Mouse (Mus musculus): ENCODE data around the gene Abca13. TPM values are rescaled to one million over a fixed set of nuclear protein-coding genes. Genes with fewer than 3 reads are reported as not detected.
"Not testable (repeated sequence)": the region's sequence is repeated elsewhere in the genome, so short reads cannot be mapped to it uniquely, and the experiment has no call there.

Gene Abca13
- total and polyA plus RNA-seq, 3 experiments: under 0.01 to 0.03 (median 0.03) TPM

- no peaks in the 10 kb centered on the region for H3K4me1 ChIP-seq (ENCODE audit: control insufficient read depth in 1 of 2, insufficient read depth in 2 of 2)
- dilution Hi-C loops (cut with MboI; ENCODE audit: extremely low pct_ligation_motif_present, extremely low pct_unique_long_range_greater_than_20kb, low sequenced_read_pairs): no loop called here
- no peak overlapping the region for H3K4me2 ChIP-seq (ENCODE audit: insufficient read depth, low read depth, poor library complexity, severe bottlenecking)
Observed at GRCm38 (mm10) chr11:9500326-9501142, 308.8 kb downstream of the Abca13 start.

GRCm38 (mm10) chr11:9514966-9515365, 323.2 kb downstream of the Abca13 start:
- H3K4me3 ChIP-seq (replicated peaks in 1 of 3; ENCODE audit: low read depth in 2 of 3, low read length in 2 of 3, poor library complexity in 1 of 3); H3K79me2 ChIP-seq (replicated peaks; ENCODE audit: control insufficient read depth, extremely low read depth, insufficient read depth, poor library complexity, severe bottlenecking); H3K9ac ChIP-seq (ENCODE audit: insufficient read depth, low read depth); H3K27ac ChIP-seq (ENCODE audit: insufficient read depth, low read depth); H3K27me3 ChIP-seq (replicated peaks); DNase-seq (ENCODE audit: extremely low read depth); H3K4me1 ChIP-seq (ENCODE audit: control insufficient read depth in 1 of 2, insufficient read depth in 2 of 2); H3K4me2 ChIP-seq (ENCODE audit: insufficient read depth, low read depth, poor library complexity, severe bottlenecking); in situ Hi-C loops (cut with MboI; ENCODE audit: low pct_ligation_motif_present, low pct_unique_long_range_greater_than_20kb, low sequenced_read_pairs); dilution Hi-C loops (cut with MboI; ENCODE audit: extremely low pct_ligation_motif_present, extremely low pct_unique_long_range_greater_than_20kb, low sequenced_read_pairs); H3K36me3 ChIP-seq (replicated peaks in 1 of 2; ENCODE audit: control insufficient read depth in 1 of 2, insufficient read depth in 1 of 2, low read length in 1 of 2): not testable (repeated sequence)
- H3K9me3 ChIP-seq (replicated peaks; ENCODE audit: low read length): peaks cover 15% of the 10 kb centered on the region

More at GRCm38 (mm10) chr11:9500326-9501142, 308.8 kb downstream of the Abca13 start:
- TF ChIP-seq MXI1 (IDR thresholded peaks at IDR 0.05; ENCODE audit: low read depth, low read length) (no peak), JUND (conservative IDR thresholded peaks at IDR 0.05; ENCODE audit: low read depth, low read length) (no peak), TCF12 (IDR thresholded peaks at IDR 0.05; ENCODE audit: low read depth, low read length) (no peak)
- no peaks in the 10 kb centered on the region for H3K27me3 ChIP-seq (replicated peaks)
- H3K27ac ChIP-seq (ENCODE audit: insufficient read depth, low read depth): no peak overlapping the region
- no peaks in the 10 kb centered on the region for H3K79me2 ChIP-seq (replicated peaks; ENCODE audit: control insufficient read depth, extremely low read depth, insufficient read depth, poor library complexity, severe bottlenecking)
- H3K4me3 ChIP-seq (replicated peaks in 1 of 3; ENCODE audit: low read depth in 2 of 3, low read length in 2 of 3, poor library complexity in 1 of 3): no peak overlapping the region
- in situ Hi-C loops (cut with MboI; ENCODE audit: low pct_ligation_motif_present, low pct_unique_long_range_greater_than_20kb, low sequenced_read_pairs): no loop called here
- H3K9ac ChIP-seq (ENCODE audit: insufficient read depth, low read depth): no peak overlapping the region
- H3K9me3 ChIP-seq (replicated peaks; ENCODE audit: low read length): peaks cover 37% of the 10 kb centered on the region
- DNase-seq (ENCODE audit: extremely low read depth): no peak
- no peaks in the 10 kb centered on the region for H3K36me3 ChIP-seq (replicated peaks in 1 of 2; ENCODE audit: control insufficient read depth in 1 of 2, insufficient read depth in 1 of 2, low read length in 1 of 2)

- DNase-seq (ENCODE audit: extremely low read depth): no peak
- Histone ChIP-seq H3K79me2 (replicated peaks; ENCODE audit: control insufficient read depth, extremely low read depth, insufficient read depth, poor library complexity, severe bottlenecking) (no peaks in the 10 kb centered on the region), H3K4me3 (replicated peaks in 1 of 3; ENCODE audit: low read depth in 2 of 3, low read length in 2 of 3, poor library complexity in 1 of 3) (no peak overlapping the region), H3K27me3 (replicated peaks) (no peaks in the 10 kb centered on the region), H3K4me2 (ENCODE audit: insufficient read depth, low read depth, poor library complexity, severe bottlenecking) (no peak overlapping the region), H3K9ac (ENCODE audit: insufficient read depth, low read depth) (no peak overlapping the region), H3K4me1 (ENCODE audit: control insufficient read depth in 1 of 2, insufficient read depth in 2 of 2) (no peaks in the 10 kb centered on the region), H3K36me3 (replicated peaks in 1 of 2; ENCODE audit: control insufficient read depth in 1 of 2, insufficient read depth in 1 of 2, low read length in 1 of 2) (no peaks in the 10 kb centered on the region), H3K9me3 (replicated peaks; ENCODE audit: low read length) (peaks cover 42% of the 10 kb centered on the region), H3K27ac (ENCODE audit: insufficient read depth, low read depth) (no peak overlapping the region)
- dilution Hi-C loops (cut with MboI; ENCODE audit: extremely low pct_ligation_motif_present, extremely low pct_unique_long_range_greater_than_20kb, low sequenced_read_pairs): no loop called here
- TF ChIP-seq TBP (conservative IDR thresholded peaks at IDR 0.05; ENCODE audit: low read depth, low read length) (no peak), KAT2A (IDR thresholded peaks at IDR 0.05; ENCODE audit: insufficient replicate concordance, low read length) (no peak), ZC3H11A (IDR thresholded peaks at IDR 0.05; ENCODE audit: low read depth, low read length) (no peak), UBTF (IDR thresholded peaks at IDR 0.05; ENCODE audit: low read depth, low read length) (no peak), ETS1 (conservative IDR thresholded peaks at IDR 0.05; ENCODE audit: low read depth, low read length) (no peak), USF1 (IDR thresholded peaks at IDR 0.05; ENCODE audit: low read depth, low read length) (no peak), CTCF (conservative IDR thresholded peaks at IDR 0.05 in 1 of 2, IDR thresholded peaks at IDR 0.05 in 1 of 2; ENCODE audit: low read depth in 2 of 2, low read length in 2 of 2) (no peak), USF2 (conservative IDR thresholded peaks at IDR 0.05; ENCODE audit: low read depth, low read length) (no peak), MEF2A (IDR thresholded peaks at IDR 0.05; ENCODE audit: borderline replicate concordance, low read depth, low read length) (no peak), NRF1 (IDR thresholded peaks at IDR 0.05; ENCODE audit: low read depth, low read length) (no peak), POLR2AphosphoS2 (IDR thresholded peaks at IDR 0.05; ENCODE audit: low read depth, low read length) (no peak), MYC (IDR thresholded peaks at IDR 0.05; ENCODE audit: low read depth, low read length) (no peak), MAX (IDR thresholded peaks at IDR 0.05; ENCODE audit: low read length) (no peak), GABPA (IDR thresholded peaks at IDR 0.05; ENCODE audit: insufficient replicate concordance, low read depth, low read length) (no peak), MAFK (IDR thresholded peaks at IDR 0.05; ENCODE audit: insufficient replicate concordance, low read length) (no peak), BHLHE40 (IDR thresholded peaks at IDR 0.05; ENCODE audit: low read depth, low read length) (no peak), EP300 (IDR thresholded peaks at IDR 0.05; ENCODE audit: low read length) (no peak)
- in situ Hi-C loops (cut with MboI; ENCODE audit: low pct_ligation_motif_present, low pct_unique_long_range_greater_than_20kb, low sequenced_read_pairs): no loop called here
Observed at GRCm38 (mm10) chr11:9528556-9528955, 336.8 kb downstream of the Abca13 start.

All from CH12.LX (cell line).